In genomic region chr4:96590911-96591790, GRCm38 (mm10) we compare ENCODE assay signal across 8 mouse cellular contexts. TPM values are rescaled to one million over a fixed set of nuclear protein-coding genes. Genes with fewer than 3 reads are reported as not detected.
DNase-seq lines count a peak whose midpoint lies in the region; ATAC-seq and TF ChIP-seq lines count a peak whose summit lies in the region.

Cyp2j9 (minus strand) TSS chr4:96591578.

- H3K4me1 ChIP-seq in spleen, adult 2 months (ENCODE audit: control insufficient read depth, insufficient read depth, insufficient read length), result peaks cover 4% of the 10 kb centered on the region; the same call in 1 of the 2 replicates
- no peaks in the 10 kb centered on the region for H3K4me1 ChIP-seq in heart, embryonic 10.5 days
- no peaks in the 10 kb centered on the region for H3K4me1 ChIP-seq in kidney, embryonic 14.5 days (ENCODE audit: control insufficient read depth, insufficient read depth, low read length)
- H3K4me1 ChIP-seq in liver, embryonic 11.5 days (replicated peaks; ENCODE audit: control insufficient read depth, insufficient read depth, low read length), result no peaks in the 10 kb centered on the region
- H3K4me1 ChIP-seq in midbrain, postnatal 0 days (ENCODE audit: insufficient read depth, low read length), result no peaks in the 10 kb centered on the region

- TF ChIP-seq CTCF in spleen, adult 2 months (IDR thresholded peaks at IDR 0.05; ENCODE audit: extremely low read depth, insufficient read depth, insufficient read length, insufficient replicate concordance), result no peak
- peak; percentile 25; the same call in 1 of the 2 replicates for TF ChIP-seq CTCF in midbrain, postnatal 0 days (IDR thresholded peaks at IDR 0.05)

- WGBS in spleen, adult 2 months, result 4% methylated on average over 18 of the region's 18 CpGs
- 2% methylated on average over 18 of the region's 18 CpGs for WGBS in heart, embryonic 10.5 days
- WGBS in kidney, embryonic 14.5 days, result 10% methylated on average over 18 of the region's 18 CpGs
- WGBS in liver, embryonic 11.5 days, result 7% methylated on average over 18 of the region's 18 CpGs
- WGBS in midbrain, postnatal 0 days, result 4% methylated on average over 18 of the region's 18 CpGs

- H3K36me3 ChIP-seq in spleen, adult 2 months (ENCODE audit: control insufficient read depth, insufficient read depth, low read length), result no peaks in the 10 kb centered on the region
- no peaks in the 10 kb centered on the region for H3K36me3 ChIP-seq in heart, embryonic 10.5 days
- no peaks in the 10 kb centered on the region for H3K36me3 ChIP-seq in kidney, embryonic 14.5 days (ENCODE audit: control insufficient read depth, insufficient read depth, low read length)
- H3K36me3 ChIP-seq in liver, embryonic 11.5 days (ENCODE audit: control insufficient read depth, insufficient read depth, low read length), result no peaks in the 10 kb centered on the region
- H3K36me3 ChIP-seq in midbrain, postnatal 0 days (ENCODE audit: insufficient read depth, low read length), result no peaks in the 10 kb centered on the region

- peak in 1 of 2 experiments; percentile 2 for DNase-seq in spleen, adult 2 months (ENCODE audit: low read depth in 1 of 2, low spot score in 2 of 2)
- no peak for DNase-seq in spleen, postnatal 14 days (ENCODE audit: low spot score in 2 of 2)
- DNase-seq in heart, embryonic 10.5 days (ENCODE audit: low spot score), result peak; percentile 76
- peak; percentile 37 for DNase-seq in liver, embryonic 11.5 days (ENCODE audit: low spot score)
- DNase-seq in midbrain, postnatal 0 days (ENCODE audit: low spot score), result peak; percentile 78
- DNase-seq in testis, postnatal 14 days (ENCODE audit: low spot score), result peak; percentile 49

- H3K4me3 ChIP-seq in spleen, adult 2 months (ENCODE audit: extremely low read depth, insufficient read depth, insufficient read length), result peak within 1 kb of the TSS; percentile 42; the same call in 1 of the 2 replicates
- H3K4me3 ChIP-seq in heart, embryonic 10.5 days, result peak within 1 kb of the TSS; percentile 53
- H3K4me3 ChIP-seq in kidney, embryonic 14.5 days (ENCODE audit: low read length), result peak within 1 kb of the TSS; percentile 43
- peak within 1 kb of the TSS; percentile 29; the same call in 1 of the 2 replicates for H3K4me3 ChIP-seq in liver, embryonic 11.5 days (ENCODE audit: low read depth, low read length)
- peak within 1 kb of the TSS; percentile 36 for H3K4me3 ChIP-seq in midbrain, postnatal 0 days (ENCODE audit: low read depth, low read length)

- ATAC-seq in erythroid progenitor cell, adult 5-6 weeks (replicated peaks; ENCODE audit: low FRiP score, poor library complexity, severe bottlenecking), result 0 out of 2 replicates have a peak, but pooled peaks have one; percentile 25
- ATAC-seq in kidney, embryonic 14.5 days (ENCODE audit: low FRiP score, low TSS enrichment), result peak; percentile 97
- ATAC-seq in liver, embryonic 11.5 days (replicated peaks; ENCODE audit: low FRiP score), result peak; percentile 39
- ATAC-seq in midbrain, postnatal 0 days (ENCODE audit: low FRiP score), result peak; percentile 85

- H3K27ac ChIP-seq in spleen, adult 2 months (ENCODE audit: insufficient read depth, low read length), result peak within 1 kb of the TSS; percentile 42
- peak within 1 kb of the TSS; percentile 69; the same call in 1 of the 2 replicates for H3K27ac ChIP-seq in heart, embryonic 10.5 days
- H3K27ac ChIP-seq in kidney, embryonic 14.5 days (ENCODE audit: low read depth, low read length), result peak within 1 kb of the TSS; percentile 51; the same call in 1 of the 2 replicates
- no peak within 1 kb of the TSS for H3K27ac ChIP-seq in liver, embryonic 11.5 days (ENCODE audit: low read depth, low read length)
- H3K27ac ChIP-seq in midbrain, postnatal 0 days (ENCODE audit: low read depth, low read length), result peak within 1 kb of the TSS; percentile 33

- no peaks in the 10 kb centered on the region for H3K27me3 ChIP-seq in spleen, adult 2 months (ENCODE audit: control insufficient read depth, insufficient read depth, low read length)
- no peaks in the 10 kb centered on the region for H3K27me3 ChIP-seq in heart, embryonic 10.5 days (ENCODE audit: insufficient read depth, poor library complexity, severe bottlenecking)
- no peaks in the 10 kb centered on the region for H3K27me3 ChIP-seq in kidney, embryonic 14.5 days (ENCODE audit: control insufficient read depth, insufficient read depth, low read length)
- H3K27me3 ChIP-seq in liver, embryonic 11.5 days (replicated peaks; ENCODE audit: control insufficient read depth, insufficient read depth, low read length), result no peaks in the 10 kb centered on the region
- no peaks in the 10 kb centered on the region for H3K27me3 ChIP-seq in midbrain, postnatal 0 days (ENCODE audit: insufficient read depth, low read length)

- no peak for TF ChIP-seq POLR2A in spleen, adult 2 months (IDR thresholded peaks at IDR 0.05; ENCODE audit: low read depth, low read length)

- H3K4me2 ChIP-seq in kidney, embryonic 14.5 days (replicated peaks; ENCODE audit: low read depth, low read length), result peak within 1 kb of the TSS; percentile 68
- peak within 1 kb of the TSS; percentile 59 for H3K4me2 ChIP-seq in liver, embryonic 11.5 days
- peak within 1 kb of the TSS; percentile 55 for H3K4me2 ChIP-seq in midbrain, postnatal 0 days (ENCODE audit: low read depth, low read length, poor library complexity, severe bottlenecking)

- peak within 1 kb of the TSS; percentile 54 for H3K9ac ChIP-seq in kidney, embryonic 14.5 days (ENCODE audit: low read depth, low read length)
- no peak within 1 kb of the TSS for H3K9ac ChIP-seq in liver, embryonic 11.5 days (ENCODE audit: low read depth, low read length)
- peak within 1 kb of the TSS; percentile 37; the same call in 1 of the 2 replicates for H3K9ac ChIP-seq in midbrain, postnatal 0 days (replicated peaks; ENCODE audit: low read length, poor library complexity, severe bottlenecking)

- no peaks in the 10 kb centered on the region for H3K9me3 ChIP-seq in heart, embryonic 10.5 days
- no peaks in the 10 kb centered on the region for H3K9me3 ChIP-seq in kidney, embryonic 14.5 days (ENCODE audit: control insufficient read depth, low read length)
- no peaks in the 10 kb centered on the region for H3K9me3 ChIP-seq in liver, embryonic 11.5 days (ENCODE audit: control insufficient read depth, low read length)
- no peaks in the 10 kb centered on the region for H3K9me3 ChIP-seq in midbrain, postnatal 0 days (ENCODE audit: low read length)

RNA-seq across cellular contexts. Expression of gene Cyp2j9, which starts in this region (rescaled TPM):
- 0.56 and 0.63 TPM in 2 replicates for polyA plus RNA-seq in spleen, adult 2 months (2012; rRNA removed)
- 1.7 TPM in 1 of 2 replicates, not detected in the other for total RNA-seq in erythroid progenitor cell, adult 5-6 weeks (2015; ENCODE audit: low replicate concordance)
- total RNA-seq in erythroid progenitor cell, adult 5-6 weeks (2017; ENCODE audit: low replicate concordance), result 0.39 TPM in 1 of 2 replicates, not detected in the other
- 0.30 and 0.65 TPM in 2 replicates for polyA plus RNA-seq in heart, embryonic 10.5 days (2016; fragmentation: Nextera tagmentation; extraction: Ambion mirVana)
- polyA plus RNA-seq in kidney, embryonic 14.5 days (2014; fragmentation: Nextera tagmentation; extraction: Ambion mirVana), result 2.7 and 3.0 TPM in 2 replicates
- polyA plus RNA-seq in liver, embryonic 11.5 days (2014; fragmentation: Nextera tagmentation; extraction: Ambion mirVana), result 0.12 and 0.43 TPM in 2 replicates
- total RNA-seq in midbrain, postnatal 0 days (2014; rRNA removed), result 14.4 and 21.4 TPM in 2 replicates
- 12.8 and 18.1 TPM in 2 replicates for polyA plus RNA-seq in midbrain, postnatal 0 days (2015; fragmentation: Nextera tagmentation; extraction: Ambion mirVana)

Comparison
In these comparisons a context has a peak if more than half of its experiments do, and no peak if none do; other contexts are left out.
1. Peak in DNase-seq, H3K4me3 ChIP-seq and H3K27ac ChIP-seq in heart, embryonic 10.5 days; RNA of the gene not detected or under 1 TPM.
2. Peak in DNase-seq, ATAC-seq, H3K4me3 ChIP-seq and H3K4me2 ChIP-seq in liver, embryonic 11.5 days; RNA of the gene not detected or under 1 TPM.
3. DNase-seq: peak in midbrain, postnatal 0 days (single experiment) and testis, postnatal 14 days (single experiment); none in spleen, postnatal 14 days (0 of 2).
4. ATAC-seq: peak in every context shown above with its lines; median percentile 97 in kidney, embryonic 14.5 days; 85 in midbrain, postnatal 0 days; 39 in liver, embryonic 11.5 days; 25 in erythroid progenitor cell, adult 5-6 weeks.
5. Peak in every context shown above with its lines, with median percentiles within 50 percentile points of each other: H3K4me3 ChIP-seq and H3K4me2 ChIP-seq.